Mouse (Mus musculus) gastrocnemius, postnatal 4 days (tissue): ENCODE measurements around the gene Tbc1d5. TPM values are rescaled to one million over a fixed set of nuclear protein-coding genes. Genes with fewer than 3 reads are reported as not detected.

Source experiments
- DNase-seq, 2 experiments: peaks; one replicate each; pipeline ENCODE4 v3.0.0; 2021 to 2022; ENCODE audit warnings: low spot score in 2 of 2, mixed read lengths in 2 of 2
- total RNA-seq, 2 experiments: library from RNA; stranded (reverse); gene quantifications; 2 replicates each; pipeline ENCODE4 v1.2.3; 2021

The Tbc1d5 gene
- total RNA-seq, 2 experiments from 2014 or later, result 15.2 to 15.8 TPM

GRCm38 (mm10) chr17:50687670-50688069 lies 491.5 kb downstream of the Tbc1d5 start:
- DNase-seq, result no peak

GRCm38 (mm10) chr17:50684960-50685645 lies 494.0 kb downstream of the Tbc1d5 start:
- DNase-seq, result no peak
